Mouse (Mus musculus): ENCODE results near the gene Gm12216. TPM values are rescaled to one million over a fixed set of nuclear protein-coding genes. Genes with fewer than 3 reads are reported as not detected.
A peak's percentile ranks its signal among the peaks of the same experiment; 100 is the strongest.

Gene Gm12216
- total RNA-seq, 2 experiments from 2014 or later, result 2.0 to 2.9 TPM

GRCm38 (mm10) chr11:53796409-53797151 is 62.5 kb downstream of the Gm12216 start:
- no peak for DNase-seq (ENCODE audit: low spot score in 2 of 2)

GRCm38 (mm10) chr11:53795813-53796212 is 63.2 kb downstream of the Gm12216 start:
- no peak for DNase-seq (ENCODE audit: low spot score in 2 of 2)

GRCm38 (mm10) chr11:53794671-53795557 is 64.1 kb downstream of the Gm12216 start:
- DNase-seq (ENCODE audit: low spot score in 2 of 2), result no peak

- no peak for DNase-seq (ENCODE audit: low spot score in 2 of 2)
Observed at GRCm38 (mm10) chr11:53794015-53794414, 65.0 kb downstream of the Gm12216 start.

- peak; percentile 33 to 34 for DNase-seq (ENCODE audit: low spot score in 2 of 2)
Observed at GRCm38 (mm10) chr11:53792986-53793385, 66.1 kb downstream of the Gm12216 start.

GRCm38 (mm10) chr11:53789277-53789676 is 69.8 kb downstream of the Gm12216 start:
- no peak for DNase-seq (ENCODE audit: low spot score in 2 of 2)

GRCm38 (mm10) chr11:53788196-53788595 is 70.9 kb downstream of the Gm12216 start:
- DNase-seq (ENCODE audit: low spot score in 2 of 2), result no peak

GRCm38 (mm10) chr11:53786058-53787031 is 72.7 kb downstream of the Gm12216 start:
- no peak for DNase-seq (ENCODE audit: low spot score in 2 of 2)

- no peak for DNase-seq (ENCODE audit: low spot score in 2 of 2)
Observed at GRCm38 (mm10) chr11:53785311-53785936, 73.6 kb downstream of the Gm12216 start.

- no peak for DNase-seq (ENCODE audit: low spot score in 2 of 2)
Observed at GRCm38 (mm10) chr11:53783288-53783687, 75.8 kb downstream of the Gm12216 start.

- no peak for DNase-seq (ENCODE audit: low spot score in 2 of 2)
Observed at GRCm38 (mm10) chr11:53781964-53782363, 77.1 kb downstream of the Gm12216 start.

- DNase-seq (ENCODE audit: low spot score in 2 of 2), result no peak
Observed at GRCm38 (mm10) chr11:53781201-53781775, 77.8 kb downstream of the Gm12216 start.

- DNase-seq (ENCODE audit: low spot score in 2 of 2), result no peak
Observed at GRCm38 (mm10) chr11:53780262-53780661, 78.8 kb downstream of the Gm12216 start.

- no peak for DNase-seq (ENCODE audit: low spot score in 2 of 2)
Observed at GRCm38 (mm10) chr11:53779808-53780207, 79.2 kb downstream of the Gm12216 start.

- no peak for DNase-seq (ENCODE audit: low spot score in 2 of 2)
Observed at GRCm38 (mm10) chr11:53778455-53778854, 80.6 kb downstream of the Gm12216 start.

GRCm38 (mm10) chr11:53777736-53778135 is 81.3 kb downstream of the Gm12216 start:
- no peak for DNase-seq (ENCODE audit: low spot score in 2 of 2)

GRCm38 (mm10) chr11:53774659-53775255 is 84.3 kb downstream of the Gm12216 start:
- no peak for DNase-seq (ENCODE audit: low spot score in 2 of 2)

- no peak for DNase-seq (ENCODE audit: low spot score in 2 of 2)
Observed at GRCm38 (mm10) chr11:53773641-53774360, 85.3 kb downstream of the Gm12216 start.

- no peak for DNase-seq (ENCODE audit: low spot score in 2 of 2)
Observed at GRCm38 (mm10) chr11:53773087-53773486, 86.0 kb downstream of the Gm12216 start, which contains the start of gene Gm17334. Gm17334 (minus strand) TSS chr11:53773187.
